Mouse (Mus musculus) neural tube, embryonic 15.5 days (tissue): ENCODE data around the gene Plac8. TPM values are rescaled to one million over a fixed set of nuclear protein-coding genes. Genes with fewer than 3 reads are reported as not detected.

ENCODE experiments used
- ATAC-seq: fragments of 200-750 bp; cut with Nextera tagmentation; 2 replicates; pipeline ENCODE4 v1.8.0; 2017; ENCODE audit warnings: mild to moderate bottlenecking, moderate TSS enrichment, moderate library complexity; ENCODE audit not compliant: low FRiP score
- H3K27ac ChIP-seq: fragments of 300-500 bp; sonication (generic); replicated peaks from 2 replicates; pipeline ENCODE4 v1.5.1; 2015; ENCODE audit warnings: mild to moderate bottlenecking, inconsistent platforms
- H3K27me3 ChIP-seq: fragments of 300-500 bp; sonication (generic); replicated peaks from 2 replicates; pipeline ENCODE4 v1.6.1; 2015; ENCODE audit warnings: inconsistent platforms
- H3K36me3 ChIP-seq: fragments of 300-500 bp; sonication (generic); 2 replicates; pipeline ENCODE4 v1.6.1; 2015; ENCODE audit warnings: inconsistent platforms
- H3K4me1 ChIP-seq: fragments of 300-500 bp; sonication (generic); 2 replicates; pipeline ENCODE4 v1.6.1; 2015; ENCODE audit warnings: inconsistent platforms
- H3K4me2 ChIP-seq: fragments of 300-500 bp; sonication (generic); 2 replicates; pipeline ENCODE4 v1.6.1; 2015; ENCODE audit warnings: inconsistent platforms, mild to moderate bottlenecking, moderate library complexity
- H3K4me3 ChIP-seq: fragments of 300-500 bp; sonication (generic); replicated peaks from 2 replicates; pipeline ENCODE4 v1.5.1; 2015; ENCODE audit warnings: mild to moderate bottlenecking, inconsistent platforms
- H3K9ac ChIP-seq: fragments of 300-500 bp; sonication (generic); replicated peaks from 2 replicates; pipeline ENCODE4 v1.6.1; 2015; ENCODE audit warnings: mild to moderate bottlenecking, inconsistent platforms
- H3K9me3 ChIP-seq: fragments of 300-500 bp; sonication (generic); replicated peaks from 2 replicates; pipeline ENCODE4 v1.6.1; 2016; ENCODE audit warnings: inconsistent platforms
- WGBS: fragments of 180-500 bp; shearing (Covaris S2); methylation state at CpG from one replicate; pipeline ENCODE4 v1.1.7; 2015; ENCODE audit warnings: mixed read lengths; 5-methylcytosine and 5-hydroxymethylcytosine counted together
- polyA plus RNA-seq: library from polyadenylated mRNA; unstranded; fragments of >200 nt; fragmentation: Nextera tagmentation; extraction: Ambion mirVana; gene quantifications from 2 replicates; pipeline ENCODE4 v1.2.1, GENCODE M21; 2015

The Plac8 gene
- polyA plus RNA-seq, 1 experiment from 2014 or later = 0.78 TPM

DNA sequence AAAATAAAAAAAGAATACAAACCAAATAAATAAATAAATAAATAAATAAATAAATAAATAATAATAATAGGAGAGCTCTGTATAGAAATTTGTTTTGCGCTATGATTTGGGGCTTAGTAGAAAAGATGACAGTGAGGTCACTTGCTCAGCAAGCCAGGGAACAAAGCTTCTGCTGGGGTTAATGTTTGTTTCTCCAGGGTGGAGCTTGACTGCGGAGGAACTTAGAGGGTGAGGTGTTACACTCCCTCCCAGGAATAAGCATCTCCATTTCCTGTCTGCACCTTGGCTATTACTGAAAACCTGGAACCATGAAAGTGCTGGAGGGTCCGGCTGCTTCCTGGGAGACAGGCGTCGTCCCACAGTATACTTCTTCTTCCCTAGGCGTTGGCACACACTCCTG, 24.0 kb upstream of the Plac8 start:
- Histone ChIP-seq H3K4me2 (no peak overlapping the region), H3K27ac (no peak overlapping the region), H3K4me3 (no peak overlapping the region), H3K9me3 (peaks cover 4% of the 10 kb centered on the region; the same call in 1 of the 2 replicates), H3K36me3 (no peaks in the 10 kb centered on the region), H3K27me3 (no peaks in the 10 kb centered on the region), H3K4me1 (no peaks in the 10 kb centered on the region), H3K9ac (no peak overlapping the region)
- WGBS = 93% methylated on average over 6 of the region's 6 CpGs
- ATAC-seq = no peak

DNA sequence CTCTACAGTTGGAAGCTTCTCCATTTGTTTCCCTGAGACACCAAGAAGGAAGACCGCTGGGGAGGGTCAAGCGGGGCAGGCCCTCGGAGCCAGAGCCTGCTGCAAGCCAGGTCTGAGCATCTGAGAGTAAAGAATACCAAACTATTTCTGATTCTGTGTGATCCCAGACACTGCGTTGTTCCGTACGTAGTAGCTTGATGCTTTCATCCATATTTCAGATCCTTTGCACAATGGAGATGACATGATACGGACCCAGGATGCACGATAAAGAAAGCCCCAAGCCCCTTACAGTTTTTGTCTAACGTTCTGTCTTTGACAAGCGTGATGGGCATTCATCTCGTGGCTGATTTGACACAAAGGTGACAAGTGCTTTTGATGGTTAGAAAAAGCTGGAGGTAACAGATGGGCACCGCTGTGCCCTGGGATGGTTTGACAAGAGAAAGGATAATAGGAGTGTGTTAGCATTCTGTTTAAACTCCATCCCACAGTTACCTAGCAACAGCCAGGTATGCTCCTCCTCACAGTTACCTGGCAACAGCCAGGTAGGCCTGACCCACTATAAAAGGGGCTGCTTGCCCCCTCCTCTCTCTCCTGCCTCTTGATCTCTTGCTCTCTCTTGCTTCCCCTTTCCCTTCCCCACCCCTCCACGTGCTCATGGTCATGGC, 22.9 kb upstream of the Plac8 start:
- no peak overlapping the region for H3K9ac ChIP-seq
- H3K36me3 ChIP-seq = no peaks in the 10 kb centered on the region
- no peak overlapping the region for H3K27ac ChIP-seq
- H3K27me3 ChIP-seq = no peaks in the 10 kb centered on the region
- H3K4me2 ChIP-seq = no peak overlapping the region
- H3K4me1 ChIP-seq = no peaks in the 10 kb centered on the region
- ATAC-seq = no peak
- H3K4me3 ChIP-seq = no peak overlapping the region
- peaks cover 4% of the 10 kb centered on the region; the same call in 1 of the 2 replicates for H3K9me3 ChIP-seq
- 86% methylated on average over 13 of the region's 13 CpGs for WGBS

DNA sequence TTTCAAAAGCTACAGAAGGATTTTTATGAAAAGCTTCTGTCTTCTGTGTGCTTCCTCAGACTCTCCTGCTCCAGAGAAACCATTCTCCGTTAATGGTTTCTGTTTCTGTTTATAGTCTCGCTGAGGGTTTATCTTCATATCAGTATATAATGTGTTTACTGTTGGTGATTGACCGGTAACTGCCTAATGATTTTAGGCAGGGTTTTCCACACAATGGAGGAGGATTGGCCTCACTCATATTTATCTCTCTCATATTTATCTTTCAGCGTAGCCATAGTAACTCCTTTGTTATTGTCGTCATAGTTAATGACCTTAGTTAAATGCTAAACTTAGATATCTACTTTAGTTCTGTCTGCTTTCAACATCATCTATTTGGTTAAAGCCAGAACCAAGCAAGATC, 18.5 kb upstream of the Plac8 start:
- Histone ChIP-seq H3K9ac (no peak overlapping the region), H3K27ac (no peak overlapping the region), H3K4me2 (no peak overlapping the region), H3K4me1 (no peaks in the 10 kb centered on the region), H3K27me3 (no peaks in the 10 kb centered on the region), H3K9me3 (peaks cover 4% of the 10 kb centered on the region; the same call in 1 of the 2 replicates), H3K4me3 (no peak overlapping the region), H3K36me3 (no peaks in the 10 kb centered on the region)
- ATAC-seq = no peak
- WGBS = 92% methylated on average over 5 of the region's 5 CpGs

DNA sequence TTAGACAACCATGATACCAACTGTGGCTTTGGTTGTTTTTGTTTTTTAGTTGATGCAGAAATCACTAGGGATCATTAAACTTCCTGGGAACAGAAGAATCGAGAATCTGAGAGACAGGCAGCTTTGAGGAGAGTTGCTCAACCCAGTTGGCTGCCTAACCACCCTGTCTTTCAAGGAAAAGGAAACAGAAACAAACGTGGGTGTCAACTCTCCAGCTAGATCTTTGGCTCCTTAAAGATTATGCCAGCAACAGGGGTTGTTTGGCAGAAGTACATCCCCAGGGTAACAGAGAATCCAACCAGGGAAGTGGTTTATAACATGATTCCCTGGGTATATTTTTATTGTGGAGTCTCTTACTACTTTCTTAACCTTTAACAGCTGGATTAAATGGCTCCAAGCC, 15.6 kb upstream of the Plac8 start:
- Histone ChIP-seq H3K4me2 (no peak overlapping the region), H3K9ac (no peak overlapping the region), H3K4me1 (no peaks in the 10 kb centered on the region), H3K4me3 (no peak overlapping the region), H3K36me3 (no peaks in the 10 kb centered on the region), H3K9me3 (no peaks in the 10 kb centered on the region), H3K27ac (no peak overlapping the region), H3K27me3 (no peaks in the 10 kb centered on the region)
- 58% methylated on average over 2 of the region's 2 CpGs for WGBS
- no peak for ATAC-seq

GRCm38 (mm10) chr5:100587136-100587535, 15.1 kb upstream of the Plac8 start:
- no peak overlapping the region for H3K4me2 ChIP-seq
- H3K27ac ChIP-seq = no peak overlapping the region
- no peaks in the 10 kb centered on the region for H3K36me3 ChIP-seq
- no peak overlapping the region for H3K9ac ChIP-seq
- ATAC-seq = no peak
- no peak overlapping the region for H3K4me3 ChIP-seq
- H3K4me1 ChIP-seq = no peaks in the 10 kb centered on the region
- no peaks in the 10 kb centered on the region for H3K27me3 ChIP-seq
- H3K9me3 ChIP-seq = no peaks in the 10 kb centered on the region
- 94% methylated on average over 7 of the region's 7 CpGs for WGBS

GRCm38 (mm10) chr5:100585657-100586056, 13.6 kb upstream of the Plac8 start:
- Histone ChIP-seq H3K4me3 (no peak overlapping the region), H3K9ac (no peak overlapping the region), H3K27ac (no peak overlapping the region), H3K36me3 (no peaks in the 10 kb centered on the region), H3K4me2 (no peak overlapping the region), H3K27me3 (no peaks in the 10 kb centered on the region), H3K9me3 (no peaks in the 10 kb centered on the region), H3K4me1 (no peaks in the 10 kb centered on the region)
- WGBS = 95% methylated on average over 3 of the region's 3 CpGs
- ATAC-seq = no peak

- Histone ChIP-seq H3K4me3 (no peak overlapping the region), H3K27me3 (no peaks in the 10 kb centered on the region), H3K36me3 (no peaks in the 10 kb centered on the region), H3K27ac (no peak overlapping the region), H3K4me2 (no peak overlapping the region), H3K9me3 (no peaks in the 10 kb centered on the region), H3K4me1 (no peaks in the 10 kb centered on the region), H3K9ac (no peak overlapping the region)
- WGBS = 92% methylated on average over 8 of the region's 8 CpGs
- no peak for ATAC-seq
Measured at GRCm38 (mm10) chr5:100585206-100585644, 13.2 kb upstream of the Plac8 start.

- no peak overlapping the region for H3K9ac ChIP-seq
- H3K27me3 ChIP-seq = no peaks in the 10 kb centered on the region
- H3K4me3 ChIP-seq = no peak overlapping the region
- no peak for ATAC-seq
- no peak overlapping the region for H3K27ac ChIP-seq
- no peaks in the 10 kb centered on the region for H3K9me3 ChIP-seq
- no peaks in the 10 kb centered on the region for H3K36me3 ChIP-seq
- no peak overlapping the region for H3K4me2 ChIP-seq
- WGBS = 92% methylated on average over 7 of the region's 7 CpGs
- H3K4me1 ChIP-seq = no peaks in the 10 kb centered on the region
Measured at GRCm38 (mm10) chr5:100583066-100583465, 11.0 kb upstream of the Plac8 start.

DNA sequence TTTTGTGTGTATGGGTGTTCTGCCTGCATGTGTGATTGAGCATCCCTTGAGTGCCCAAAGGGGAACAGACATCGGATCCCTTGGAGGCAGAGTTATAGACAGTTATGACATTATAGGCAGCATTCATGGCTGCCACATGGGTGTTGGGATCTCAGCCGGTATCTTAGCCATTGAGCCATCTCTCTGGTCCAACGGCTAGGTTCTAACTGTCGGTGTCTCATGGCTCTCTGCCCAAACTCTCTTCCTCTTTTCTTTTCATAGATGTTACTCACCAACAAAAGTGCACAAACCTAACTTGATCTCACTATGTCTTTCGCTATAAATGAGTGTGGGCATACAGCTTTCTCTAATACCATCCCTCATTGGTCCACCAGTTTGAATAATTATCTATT, 10.4 kb upstream of the Plac8 start:
- H3K4me3 ChIP-seq = no peak overlapping the region
- H3K9ac ChIP-seq = no peak overlapping the region
- H3K9me3 ChIP-seq = no peaks in the 10 kb centered on the region
- no peak for ATAC-seq
- no peaks in the 10 kb centered on the region for H3K36me3 ChIP-seq
- 93% methylated on average over 5 of the region's 5 CpGs for WGBS
- no peak overlapping the region for H3K27ac ChIP-seq
- H3K27me3 ChIP-seq = no peaks in the 10 kb centered on the region
- no peak overlapping the region for H3K4me2 ChIP-seq
- H3K4me1 ChIP-seq = no peaks in the 10 kb centered on the region

DNA sequence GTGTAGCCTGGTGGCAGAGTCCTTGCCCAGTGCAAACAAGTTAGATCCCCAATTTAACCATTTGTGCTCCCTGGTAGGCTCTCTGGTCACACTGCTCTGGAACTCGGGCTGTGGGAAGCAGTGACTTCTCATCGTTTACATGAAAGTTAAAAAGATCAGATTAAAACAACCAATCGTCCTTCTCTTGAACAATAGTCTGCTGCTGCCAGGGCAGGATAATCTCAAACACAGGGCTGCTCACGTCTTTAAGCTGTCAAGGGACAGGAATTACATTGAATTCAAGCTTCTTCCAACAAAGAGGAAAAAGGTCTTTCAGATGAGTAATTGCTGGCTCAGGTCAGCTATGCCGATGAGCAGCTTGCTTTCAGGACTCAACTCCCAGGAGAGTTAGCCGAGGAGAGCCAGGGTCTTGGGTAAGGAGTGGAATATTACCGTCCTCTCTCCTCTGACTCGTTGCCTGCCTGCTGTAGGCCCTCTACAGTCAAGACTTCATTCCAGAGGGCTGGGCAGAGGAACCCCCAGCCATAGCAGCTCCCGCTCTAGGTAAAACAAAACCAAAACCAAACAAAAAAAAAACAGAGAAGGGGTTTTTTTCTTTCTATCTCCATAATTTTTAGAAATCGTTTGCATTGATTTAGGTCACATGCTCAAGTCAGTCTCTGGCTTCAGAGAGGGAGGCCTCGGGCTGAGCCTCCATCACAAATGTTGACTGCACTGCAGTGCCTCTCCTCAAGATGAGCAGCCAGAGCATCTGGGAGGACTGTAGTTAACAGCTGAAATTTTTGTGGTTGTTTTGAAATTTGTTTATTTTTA, 9.8 kb upstream of the Plac8 start:
- H3K27ac ChIP-seq = no peak overlapping the region
- H3K9me3 ChIP-seq = no peaks in the 10 kb centered on the region
- H3K9ac ChIP-seq = no peak overlapping the region
- ATAC-seq = no peak
- no peaks in the 10 kb centered on the region for H3K27me3 ChIP-seq
- no peaks in the 10 kb centered on the region for H3K4me1 ChIP-seq
- 78% methylated on average over 11 of the region's 11 CpGs for WGBS
- H3K4me3 ChIP-seq = no peak overlapping the region
- no peaks in the 10 kb centered on the region for H3K36me3 ChIP-seq
- H3K4me2 ChIP-seq = no peak overlapping the region

DNA sequence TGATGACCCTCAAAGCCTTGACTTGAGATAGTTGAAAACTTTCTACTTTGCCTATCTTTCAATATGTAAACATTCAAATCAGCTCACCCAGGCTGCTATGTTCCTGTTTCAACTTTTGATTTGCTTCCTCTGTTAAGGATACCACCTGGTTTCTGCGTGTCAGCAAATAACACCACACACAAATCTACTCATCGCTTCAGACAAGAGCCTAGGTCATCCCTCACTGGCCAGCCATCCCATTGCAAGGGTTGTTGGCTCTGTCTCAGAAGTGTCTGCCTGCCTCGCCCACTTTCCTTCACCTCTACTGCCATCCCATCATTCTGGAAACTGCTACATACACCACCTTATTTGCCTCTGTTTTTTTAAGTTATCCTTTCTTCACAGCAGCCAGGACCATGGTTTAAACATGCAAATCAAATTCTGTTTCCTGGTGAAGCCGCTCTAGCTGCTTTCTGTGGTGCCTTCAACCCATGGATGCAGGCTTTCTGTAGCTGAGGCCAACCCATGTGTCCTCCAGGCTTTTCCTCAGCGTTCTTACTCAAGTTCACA, 6.9 kb upstream of the Plac8 start:
- no peak for ATAC-seq
- Histone ChIP-seq H3K4me1 (no peaks in the 10 kb centered on the region), H3K9me3 (no peaks in the 10 kb centered on the region), H3K9ac (no peak overlapping the region), H3K36me3 (no peaks in the 10 kb centered on the region), H3K4me2 (no peak overlapping the region), H3K27ac (no peak overlapping the region), H3K27me3 (no peaks in the 10 kb centered on the region), H3K4me3 (no peak overlapping the region)
- 92% methylated on average over 5 of the region's 5 CpGs for WGBS

- 62% methylated on average over 1 of the region's 1 CpGs for WGBS
- ATAC-seq = no peak
- no peak overlapping the region for H3K9ac ChIP-seq
Measured at GRCm38 (mm10) chr5:100574771-100575170, 2.7 kb upstream of the Plac8 start.

More at GRCm38 (mm10) chr5:100574771-100575170, 2.7 kb upstream of the Plac8 start:
- H3K4me3 ChIP-seq = no peak overlapping the region
- H3K4me1 ChIP-seq = no peaks in the 10 kb centered on the region
- H3K36me3 ChIP-seq = no peaks in the 10 kb centered on the region
- H3K4me2 ChIP-seq = no peak overlapping the region
- H3K9me3 ChIP-seq = no peaks in the 10 kb centered on the region
- H3K27ac ChIP-seq = no peak overlapping the region
- no peaks in the 10 kb centered on the region for H3K27me3 ChIP-seq
